Mouse (Mus musculus): ENCODE results near the gene Vps35l.

DNA sequence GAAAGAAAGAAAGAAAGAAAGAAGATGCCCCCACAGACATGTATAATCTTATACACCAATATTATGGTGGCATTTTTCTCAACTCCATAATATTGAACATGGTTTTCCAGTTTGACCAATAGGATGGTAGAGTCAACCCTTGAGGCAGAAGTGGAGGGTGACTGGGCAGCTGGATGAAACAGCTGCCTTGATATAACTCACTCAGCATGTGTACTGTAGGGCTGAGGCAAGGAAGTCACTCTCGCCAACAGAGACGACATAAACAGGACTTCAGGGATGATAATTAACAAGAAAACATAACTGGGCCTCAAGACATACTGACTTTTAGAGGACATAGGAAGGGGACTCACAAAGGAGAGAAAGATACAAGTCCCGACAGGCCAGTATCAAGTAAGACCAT lies 114.6 kb downstream of the Vps35l start:
- TF ChIP-seq POLR2A (IDR thresholded peaks at IDR 0.05; ENCODE audit: borderline replicate concordance, low read depth, low read length) (no peak), CTCF (IDR thresholded peaks at IDR 0.05; ENCODE audit: low read depth, low read length) (no peak)
